Mouse (Mus musculus) midbrain, embryonic 15.5 days (tissue): ENCODE data around the gene Acsl4. TPM values are rescaled to one million over a fixed set of nuclear protein-coding genes. Genes with fewer than 3 reads are reported as not detected.
A peak's percentile ranks its signal among the peaks of the same experiment; 100 is the strongest.

Experiments used
- ATAC-seq: fragments of 200-750 bp; cut with Nextera tagmentation; replicated peaks from 2 replicates; pipeline ENCODE4 v1.8.0; 2017; ENCODE audit warnings: moderate TSS enrichment
- H3K27ac ChIP-seq: fragments of 300-500 bp; sonication (generic); 2 replicates; pipeline ENCODE4 v1.5.1; 2015; ENCODE audit warnings: mild to moderate bottlenecking, inconsistent platforms
- H3K27me3 ChIP-seq: fragments of 300-500 bp; sonication (generic); replicated peaks from 2 replicates; pipeline ENCODE4 v1.6.1; 2015; ENCODE audit warnings: inconsistent platforms
- H3K36me3 ChIP-seq: fragments of 300-500 bp; sonication (generic); replicated peaks from 2 replicates; pipeline ENCODE4 v1.6.1; 2015; ENCODE audit warnings: inconsistent platforms
- H3K4me1 ChIP-seq: fragments of 300-500 bp; sonication (generic); 2 replicates; pipeline ENCODE4 v1.6.1; 2015; ENCODE audit warnings: inconsistent platforms
- H3K4me2 ChIP-seq: fragments of 300-500 bp; sonication (generic); 2 replicates; pipeline ENCODE4 v1.6.1; 2015; ENCODE audit warnings: inconsistent platforms, mild to moderate bottlenecking, moderate library complexity
- H3K4me3 ChIP-seq: fragments of 300-500 bp; sonication (generic); 2 replicates; pipeline ENCODE4 v1.5.1; 2015; ENCODE audit warnings: mild to moderate bottlenecking, inconsistent platforms
- H3K9ac ChIP-seq: fragments of 300-500 bp; sonication (generic); 2 replicates; pipeline ENCODE4 v1.6.1; 2015; ENCODE audit warnings: mild to moderate bottlenecking, inconsistent platforms
- H3K9me3 ChIP-seq: fragments of 300-500 bp; sonication (generic); 2 replicates; pipeline ENCODE4 v1.6.1; 2016; ENCODE audit warnings: inconsistent platforms
- WGBS: fragments of 180-500 bp; shearing (Covaris S2); methylation state at CpG from one replicate; pipeline ENCODE4 v1.1.7; 2015; ENCODE audit warnings: mixed read lengths; 5-methylcytosine and 5-hydroxymethylcytosine counted together
- polyA plus RNA-seq: library from polyadenylated mRNA; unstranded; fragments of >200 nt; fragmentation: Nextera tagmentation; extraction: Ambion mirVana; gene quantifications from 2 replicates; pipeline ENCODE4 v1.2.1, GENCODE M21; 2015

Acsl4 gene
- 17.8 and 20.3 TPM in 2 replicates for polyA plus RNA-seq

GRCm38 (mm10) chrX:142390247-142390908, at the start of gene Acsl4:
Acsl4 (minus strand) TSS chrX:142390535.
- 20% methylated on average over 49 of the region's 59 CpGs for WGBS
- H3K9me3 ChIP-seq = no peaks in the 10 kb centered on the region
- peak; percentile 98 for ATAC-seq

GRCm38 (mm10) chrX:142437971-142438504, 47.7 kb upstream of the Acsl4 start:
- Histone ChIP-seq H3K4me2 (no peak overlapping the region), H3K4me1 (no peaks in the 10 kb centered on the region), H3K36me3 (no peaks in the 10 kb centered on the region), H3K27me3 (peaks cover 8% of the 10 kb centered on the region; the same call in 1 of the 2 replicates), H3K9ac (no peak overlapping the region), H3K27ac (no peak overlapping the region), H3K9me3 (no peaks in the 10 kb centered on the region), H3K4me3 (no peak overlapping the region)
- ATAC-seq = no peak
- WGBS = 44% methylated on average over 4 of the region's 4 CpGs

More at GRCm38 (mm10) chrX:142390247-142390908, at the start of gene Acsl4:
- Histone ChIP-seq H3K27me3 (no peaks in the 10 kb centered on the region; the same call in 1 of the 2 replicates), H3K36me3 (no peaks in the 10 kb centered on the region), H3K27ac (peak within 1 kb of the TSS; percentile 91), H3K4me1 (peaks cover 5% of the 10 kb centered on the region; the same call in 1 of the 2 replicates), H3K4me3 (peak within 1 kb of the TSS; percentile 65), H3K4me2 (peak within 1 kb of the TSS; percentile 53), H3K9ac (peak within 1 kb of the TSS; percentile 64)

GRCm38 (mm10) chrX:142432846-142433245, 42.5 kb upstream of the Acsl4 start:
- H3K4me1 ChIP-seq = no peaks in the 10 kb centered on the region
- H3K9me3 ChIP-seq = no peaks in the 10 kb centered on the region
- peaks cover 4% of the 10 kb centered on the region; the same call in 1 of the 2 replicates for H3K27me3 ChIP-seq
- H3K27ac ChIP-seq = no peak overlapping the region
- H3K4me2 ChIP-seq = no peak overlapping the region
- WGBS = 70% methylated on average over 3 of the region's 3 CpGs
- H3K9ac ChIP-seq = no peak overlapping the region
- no peak for ATAC-seq
- no peak overlapping the region for H3K4me3 ChIP-seq
- no peaks in the 10 kb centered on the region for H3K36me3 ChIP-seq

- Histone ChIP-seq H3K9me3 (no peaks in the 10 kb centered on the region), H3K4me2 (no peak overlapping the region), H3K9ac (no peak overlapping the region), H3K27ac (no peak overlapping the region), H3K4me1 (no peaks in the 10 kb centered on the region), H3K4me3 (no peak overlapping the region), H3K27me3 (peaks cover 2% of the 10 kb centered on the region), H3K36me3 (no peaks in the 10 kb centered on the region)
- ATAC-seq = no peak
- WGBS = 53% methylated on average over 4 of the region's 4 CpGs
Measured at GRCm38 (mm10) chrX:142427111-142427510, 36.8 kb upstream of the Acsl4 start.

GRCm38 (mm10) chrX:142426628-142427027, 36.3 kb upstream of the Acsl4 start:
- Histone ChIP-seq H3K4me1 (no peaks in the 10 kb centered on the region), H3K27me3 (peaks cover 2% of the 10 kb centered on the region), H3K27ac (no peak overlapping the region), H3K36me3 (no peaks in the 10 kb centered on the region), H3K9ac (no peak overlapping the region), H3K4me2 (no peak overlapping the region), H3K4me3 (no peak overlapping the region), H3K9me3 (no peaks in the 10 kb centered on the region)
- 80% methylated on average over 4 of the region's 4 CpGs for WGBS
- no peak for ATAC-seq

GRCm38 (mm10) chrX:142413884-142414283, 23.5 kb upstream of the Acsl4 start:
- 80% methylated on average over 2 of the region's 2 CpGs for WGBS

GRCm38 (mm10) chrX:142410060-142410459, 19.7 kb upstream of the Acsl4 start:
- no peak for ATAC-seq
- H3K27ac ChIP-seq = no peak overlapping the region
- 74% methylated on average over 3 of the region's 3 CpGs for WGBS
- H3K4me1 ChIP-seq = no peaks in the 10 kb centered on the region
- H3K36me3 ChIP-seq = no peaks in the 10 kb centered on the region
- no peaks in the 10 kb centered on the region for H3K27me3 ChIP-seq
- no peak overlapping the region for H3K4me3 ChIP-seq
- H3K9ac ChIP-seq = no peak overlapping the region
- H3K9me3 ChIP-seq = no peaks in the 10 kb centered on the region
- H3K4me2 ChIP-seq = no peak overlapping the region

More at GRCm38 (mm10) chrX:142413884-142414283, 23.5 kb upstream of the Acsl4 start:
- Histone ChIP-seq H3K9me3 (no peaks in the 10 kb centered on the region), H3K9ac (no peak overlapping the region), H3K36me3 (no peaks in the 10 kb centered on the region), H3K4me1 (no peaks in the 10 kb centered on the region), H3K4me2 (no peak overlapping the region), H3K27me3 (no peaks in the 10 kb centered on the region), H3K27ac (no peak overlapping the region), H3K4me3 (no peak overlapping the region)
- no peak for ATAC-seq

GRCm38 (mm10) chrX:142409338-142409737, 19.0 kb upstream of the Acsl4 start:
- Histone ChIP-seq H3K27ac (no peak overlapping the region), H3K27me3 (no peaks in the 10 kb centered on the region), H3K9me3 (no peaks in the 10 kb centered on the region), H3K4me1 (no peaks in the 10 kb centered on the region), H3K4me3 (no peak overlapping the region), H3K36me3 (no peaks in the 10 kb centered on the region), H3K9ac (no peak overlapping the region), H3K4me2 (no peak overlapping the region)
- ATAC-seq = no peak
- 94% methylated on average over 3 of the region's 3 CpGs for WGBS

GRCm38 (mm10) chrX:142403114-142403513, 12.8 kb upstream of the Acsl4 start:
- no peak for ATAC-seq
- no peak overlapping the region for H3K4me3 ChIP-seq
- no peak overlapping the region for H3K4me2 ChIP-seq

GRCm38 (mm10) chrX:142398621-142399020, 8.3 kb upstream of the Acsl4 start:
- Histone ChIP-seq H3K27ac (no peak overlapping the region), H3K4me3 (no peak overlapping the region), H3K36me3 (no peaks in the 10 kb centered on the region), H3K9ac (no peak overlapping the region), H3K27me3 (no peaks in the 10 kb centered on the region), H3K9me3 (no peaks in the 10 kb centered on the region), H3K4me2 (no peak overlapping the region), H3K4me1 (no peaks in the 10 kb centered on the region)
- ATAC-seq = no peak
- WGBS = 64% methylated on average over 2 of the region's 2 CpGs

More at GRCm38 (mm10) chrX:142403114-142403513, 12.8 kb upstream of the Acsl4 start:
- H3K36me3 ChIP-seq = no peaks in the 10 kb centered on the region
- H3K9ac ChIP-seq = no peak overlapping the region
- no peaks in the 10 kb centered on the region for H3K4me1 ChIP-seq
- H3K9me3 ChIP-seq = no peaks in the 10 kb centered on the region
- H3K27ac ChIP-seq = no peak overlapping the region
- H3K27me3 ChIP-seq = no peaks in the 10 kb centered on the region

GRCm38 (mm10) chrX:142390909-142391265, 552 bp upstream of the Acsl4 start:
- 44% methylated on average over 7 of the region's 7 CpGs for WGBS
- Histone ChIP-seq H3K4me2 (peak overlapping the region; percentile 53), H3K9ac (peak overlapping the region; percentile 64), H3K9me3 (no peaks in the 10 kb centered on the region), H3K4me1 (peaks cover 5% of the 10 kb centered on the region; the same call in 1 of the 2 replicates), H3K27me3 (no peaks in the 10 kb centered on the region; the same call in 1 of the 2 replicates), H3K4me3 (peak overlapping the region; percentile 65), H3K36me3 (no peaks in the 10 kb centered on the region), H3K27ac (peak overlapping the region; percentile 91)
- no peak for ATAC-seq

- Histone ChIP-seq H3K9ac (peak overlapping the region; percentile 64), H3K4me2 (peak overlapping the region; percentile 53), H3K4me1 (peaks cover 5% of the 10 kb centered on the region; the same call in 1 of the 2 replicates), H3K9me3 (no peaks in the 10 kb centered on the region), H3K36me3 (no peaks in the 10 kb centered on the region), H3K4me3 (peak overlapping the region; percentile 65), H3K27ac (peak overlapping the region; percentile 91), H3K27me3 (no peaks in the 10 kb centered on the region; the same call in 1 of the 2 replicates)
- WGBS = 21% methylated on average over 22 of the region's 22 CpGs
- peak; percentile 65; the same call in 1 of the 2 replicates for ATAC-seq
Measured at GRCm38 (mm10) chrX:142389581-142390159, 665 bp downstream of the Acsl4 start.
